Mouse (Mus musculus) kidney, embryonic 15.5 days (tissue): Measurements from ENCODE around the gene Srp54a. TPM values are rescaled to one million over a fixed set of nuclear protein-coding genes. Genes with fewer than 3 reads are reported as not detected.
"Not testable (repeated sequence)": the region's sequence is repeated elsewhere in the genome, so short reads cannot be mapped to it uniquely, and the experiment has no call there.

Experiments
- ATAC-seq: fragments of 200-750 bp; cut with Nextera tagmentation; replicated peaks from 2 replicates; pipeline ENCODE4 v1.8.0; 2017; ENCODE audit warnings: moderate TSS enrichment; ENCODE audit not compliant: low FRiP score
- H3K27ac ChIP-seq: fragments of 300-500 bp; sonication (generic); 2 replicates; pipeline ENCODE4 v1.5.1; 2015; ENCODE audit warnings: mild to moderate bottlenecking, inconsistent platforms
- H3K27me3 ChIP-seq: fragments of 300-500 bp; sonication (generic); 2 replicates; pipeline ENCODE4 v1.6.1; 2015; ENCODE audit warnings: inconsistent platforms
- H3K36me3 ChIP-seq: fragments of 300-500 bp; sonication (generic); 2 replicates; pipeline ENCODE4 v1.6.1; 2015; ENCODE audit warnings: inconsistent platforms
- H3K4me1 ChIP-seq: fragments of 300-500 bp; sonication (generic); 2 replicates; pipeline ENCODE4 v1.6.1; 2015; ENCODE audit warnings: inconsistent platforms
- H3K4me2 ChIP-seq: fragments of 300-500 bp; sonication (generic); 2 replicates; pipeline ENCODE4 v1.6.1; 2015; ENCODE audit warnings: moderate library complexity, mild to moderate bottlenecking, inconsistent platforms
- H3K4me3 ChIP-seq: fragments of 300-500 bp; sonication (generic); replicated peaks from 2 replicates; pipeline ENCODE4 v1.5.1; 2015; ENCODE audit warnings: mild to moderate bottlenecking, inconsistent platforms
- H3K9ac ChIP-seq: fragments of 300-500 bp; sonication (generic); 2 replicates; pipeline ENCODE4 v1.6.1; 2015; ENCODE audit warnings: mild to moderate bottlenecking, inconsistent platforms
- H3K9me3 ChIP-seq: fragments of 300-500 bp; sonication (generic); replicated peaks from 2 replicates; pipeline ENCODE4 v1.6.1; 2016; ENCODE audit warnings: inconsistent platforms
- WGBS: fragments of 180-500 bp; shearing (Covaris S2); methylation state at CpG from one replicate; pipeline ENCODE4 v1.1.7; 2015; ENCODE audit warnings: mixed read lengths; 5-methylcytosine and 5-hydroxymethylcytosine counted together
- polyA plus RNA-seq: library from polyadenylated mRNA; unstranded; fragments of >200 nt; fragmentation: Nextera tagmentation; extraction: Ambion mirVana; gene quantifications from 2 replicates; pipeline ENCODE4 v1.2.1, GENCODE M21; 2015

The Srp54a gene
- polyA plus RNA-seq, 1 experiment from 2014 or later: 165 TPM

DNA sequence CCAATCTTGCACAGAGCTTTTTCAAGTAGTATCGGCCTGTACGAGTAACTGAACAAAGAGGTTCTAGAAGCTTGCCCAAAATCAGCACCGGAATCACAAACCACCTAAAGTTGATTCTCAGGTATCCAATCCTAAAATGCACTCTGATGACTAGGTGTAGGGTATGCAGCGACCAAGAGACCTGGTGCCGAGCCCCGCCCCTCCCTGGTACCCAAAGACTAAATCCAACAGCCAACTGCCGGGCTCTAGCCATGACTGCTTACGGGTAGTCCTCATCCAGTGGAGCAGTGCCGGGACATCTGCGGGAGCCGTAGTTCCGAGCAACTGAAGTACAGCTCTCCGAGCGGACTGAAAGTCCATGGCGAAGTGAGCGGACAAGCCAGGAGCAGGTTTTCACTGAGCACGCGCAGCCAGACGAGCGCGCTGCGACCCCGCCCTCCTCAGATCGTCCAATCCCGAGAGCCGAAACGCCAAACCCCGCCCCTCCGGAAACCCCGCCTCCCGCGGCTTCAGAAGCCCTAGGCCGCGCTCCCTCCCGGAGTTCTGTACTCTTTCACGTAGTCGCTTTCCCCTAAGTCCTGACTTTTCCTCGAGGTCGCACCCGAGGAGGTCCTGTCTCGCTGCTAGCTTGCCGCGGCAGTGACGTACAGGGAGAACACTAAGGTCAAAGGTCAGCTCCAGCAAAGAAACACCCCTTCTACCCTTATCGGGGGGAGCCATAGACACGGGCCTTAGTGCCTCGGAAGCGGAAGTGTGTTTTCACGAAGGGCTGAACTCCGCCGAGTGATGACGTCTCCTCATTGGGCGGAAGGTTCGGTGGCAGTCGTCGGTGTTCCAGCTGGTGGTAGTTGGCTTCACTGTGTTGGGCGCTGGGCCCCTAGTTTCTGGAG, 74.7 kb downstream of the Srp54a start, which contains the start of gene Srp54b:
TSS of gene Srp54b (plus strand) at position 546 of the 890 bp plus-strand sequence.
- not testable (repeated sequence) for H3K4me1 ChIP-seq, H3K9me3 ChIP-seq, H3K36me3 ChIP-seq, H3K4me2 ChIP-seq, H3K9ac ChIP-seq, H3K27ac ChIP-seq, H3K27me3 ChIP-seq
- peak within 1 kb of the TSS; percentile 35 for H3K4me3 ChIP-seq
- WGBS: no CpG with 5 or more reads among the region's 57 CpGs
- ATAC-seq: peak; percentile 99

DNA sequence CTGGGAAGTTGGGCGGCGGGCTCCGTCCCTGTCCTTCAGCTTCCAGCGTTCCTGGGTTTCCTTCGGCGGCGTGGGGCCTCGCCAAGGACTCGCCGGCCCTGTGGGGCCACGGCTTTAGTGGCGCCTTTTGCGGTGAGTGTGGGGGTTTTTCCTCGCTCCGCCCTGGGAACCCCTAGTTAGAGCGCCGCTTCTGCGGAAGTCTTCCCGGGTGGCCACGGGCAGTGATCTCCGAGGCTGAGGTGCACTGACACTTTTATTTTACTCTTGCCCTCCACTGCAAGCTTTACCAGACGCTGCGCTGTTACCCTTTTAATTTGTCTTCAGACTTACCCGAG, 75.4 kb downstream of the Srp54a start:
- not testable (repeated sequence) for H3K4me2 ChIP-seq, H3K36me3 ChIP-seq, H3K27ac ChIP-seq, ATAC-seq, H3K27me3 ChIP-seq, H3K9ac ChIP-seq, H3K4me1 ChIP-seq, H3K9me3 ChIP-seq
- WGBS: under 1% methylated on average over 11 of the region's 24 CpGs
- peak overlapping the region; percentile 35 for H3K4me3 ChIP-seq

Other genes with a start within 250 kb of the Srp54a start
- gene Cfl2, start 217.4 kb upstream of the Srp54a start, polyA plus RNA-seq: 192 and 207 TPM in 2 replicates
- not detected in 2 replicates for gene Gm20403, start 93.7 kb upstream of the Srp54a start, polyA plus RNA-seq
- gene Baz1a, start 65.9 kb upstream of the Srp54a start, polyA plus RNA-seq: 25.8 and 26.7 TPM in 2 replicates
- 38.2 and 40.1 TPM in 2 replicates for gene 2700097O09Rik, start 152 bp upstream of the Srp54a start, polyA plus RNA-seq
- gene Fam177a, start 44.2 kb downstream of the Srp54a start, polyA plus RNA-seq: 15.7 and 16.0 TPM in 2 replicates
- 51.4 and 57.2 TPM in 2 replicates for gene Srp54b, start 74.8 kb downstream of the Srp54a start, polyA plus RNA-seq
- 3.1 and 3.3 TPM in 2 replicates for gene 1700047I17Rik2, start 119.3 kb downstream of the Srp54a start, polyA plus RNA-seq
- gene Srp54c, start 149.9 kb downstream of the Srp54a start, polyA plus RNA-seq: 69.4 and 76.0 TPM in 2 replicates
- 15.9 and 16.5 TPM in 2 replicates for gene 1110008L16Rik, start 219.3 kb downstream of the Srp54a start, polyA plus RNA-seq
- 15.3 and 16.2 TPM in 2 replicates for gene Ppp2r3c, start 222.7 kb downstream of the Srp54a start, polyA plus RNA-seq